Mouse (Mus musculus) B cell, adult (primary cell): Measurements from ENCODE around the gene Dlg5. TPM values are rescaled to one million over a fixed set of nuclear protein-coding genes. Genes with fewer than 3 reads are reported as not detected.

Source experiments
- total RNA-seq: library from RNA; stranded (reverse); gene quantifications from 4 replicates; pipeline ENCODE4 v1.2.4, GENCODE M21; 2023; ENCODE audit not compliant: inconsistent age

Gene Dlg5
- total RNA-seq = 0.74 TPM in 1 of 4 replicates, not detected in the others

GRCm38 (mm10) chr14:24245177-24246081, at the start of gene Dlg5:
Gene Dlg5 (minus strand): TSS chr14:24245920.

GRCm38 (mm10) chr14:24292914-24293313, 47.2 kb upstream of the Dlg5 start, which contains the start of gene E330034G19Rik:
Gene E330034G19Rik (plus strand): TSS chr14:24293214.

Other genes starting within 250 kb of the Dlg5 start
- not detected in 4 replicates for gene Kcnma1, start 231.4 kb downstream of the Dlg5 start, total RNA-seq
- gene E330034G19Rik, start 47.3 kb upstream of the Dlg5 start, total RNA-seq = not detected in 4 replicates
- 44.5 to 52.7 TPM (median 46.0 TPM) in 4 replicates for gene Polr3a, start 241.1 kb upstream of the Dlg5 start, total RNA-seq
- 4,098 to 4,322 TPM (median 4,169 TPM) in 4 replicates for gene Rps24, start 241.2 kb upstream of the Dlg5 start, total RNA-seq